Comparison of ENCODE assay signal across 8 mouse cellular contexts in the genomic region with DNA sequence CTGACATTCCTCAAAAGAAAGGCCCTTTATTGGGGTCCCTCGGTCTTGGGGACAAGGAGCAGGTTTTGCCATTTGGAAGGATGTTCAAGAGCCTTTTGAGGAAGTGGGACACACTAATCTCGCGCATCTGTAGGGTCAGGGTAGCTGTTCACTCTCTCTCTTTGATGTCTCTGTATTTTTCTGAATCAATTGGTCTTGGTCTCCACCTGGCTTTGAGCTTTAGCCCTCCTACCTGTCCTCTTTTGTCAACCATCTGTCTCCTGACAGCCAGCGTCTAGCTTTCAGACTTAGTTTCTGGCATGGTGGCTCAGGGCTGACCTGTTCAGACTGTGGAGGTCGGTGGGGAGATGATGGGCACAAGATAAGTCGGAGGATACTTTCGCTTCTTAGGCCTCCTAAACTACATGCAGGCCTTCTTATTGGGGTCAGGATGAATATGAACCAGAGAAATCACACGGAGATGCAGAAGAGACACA. TPM values are rescaled to one million over a fixed set of nuclear protein-coding genes. Genes with fewer than 3 reads are reported as not detected.
DNase-seq lines count a peak whose midpoint lies in the region; ATAC-seq and TF ChIP-seq lines count a peak whose summit lies in the region.

No protein-coding gene starts in this region.

- dilution Hi-C loops in CH12.LX (cut with MboI; ENCODE audit: extremely low pct_ligation_motif_present, extremely low pct_unique_long_range_greater_than_20kb, low sequenced_read_pairs), result no loop called here

- no peak for DNase-seq in gastrocnemius, adult 2 months
- DNase-seq in gastrocnemius, postnatal 36 days, result no peak
- no peak for DNase-seq in CH12.LX (ENCODE audit: extremely low read depth)
- no peak for DNase-seq in liver, postnatal 0 days
- DNase-seq in adrenal gland, postnatal 4 days (ENCODE audit: low spot score in 2 of 2), result no peak
- no peak for DNase-seq in T-cell, adult 2 months (ENCODE audit: low spot score)
- no peak for DNase-seq in left cerebral cortex, adult 8-10 months (ENCODE audit: low spot score in 2 of 2)

- H3K4me1 ChIP-seq in CH12.LX (ENCODE audit: control insufficient read depth in 1 of 2, insufficient read depth in 2 of 2), result peaks cover 6 to 21% of the 10 kb centered on the region in 2 experiments; a peak in 3 of 4 replicates
- H3K4me1 ChIP-seq in forebrain, embryonic 15.5 days, result peaks cover 35% of the 10 kb centered on the region
- peaks cover 8% of the 10 kb centered on the region; the same call in 1 of the 2 replicates for H3K4me1 ChIP-seq in liver, postnatal 0 days (ENCODE audit: insufficient read depth)

- H3K4me3 ChIP-seq in gastrocnemius, adult 2 months, result peak overlapping the region; percentile 98
- peak overlapping the region; percentile 56 to 61 (median 60) for H3K4me3 ChIP-seq in CH12.LX (replicated peaks in 1 of 3; ENCODE audit: low read depth in 2 of 3, low read length in 2 of 3, poor library complexity in 1 of 3)
- H3K4me3 ChIP-seq in forebrain, embryonic 15.5 days, result peak overlapping the region; percentile 67
- H3K4me3 ChIP-seq in liver, postnatal 0 days (ENCODE audit: low read depth, low read length), result peak overlapping the region; percentile 63

- no peak for TF ChIP-seq RAD21 in CH12.LX (IDR thresholded peaks at IDR 0.05; ENCODE audit: low read depth, low read length)

- H3K27me3 ChIP-seq in CH12.LX (replicated peaks), result peaks cover 49% of the 10 kb centered on the region
- H3K27me3 ChIP-seq in forebrain, embryonic 15.5 days, result no peaks in the 10 kb centered on the region
- H3K27me3 ChIP-seq in liver, postnatal 0 days (ENCODE audit: insufficient read depth, low read length), result peaks cover 32% of the 10 kb centered on the region

- 12% methylated on average over 8 of the region's 8 CpGs for WGBS in forebrain, embryonic 15.5 days
- 16% methylated on average over 8 of the region's 8 CpGs for WGBS in liver, postnatal 0 days (ENCODE audit: insufficient replicate concordance)

- H3K9ac ChIP-seq in CH12.LX (ENCODE audit: insufficient read depth, low read depth), result peak overlapping the region; percentile 41
- H3K9ac ChIP-seq in forebrain, embryonic 15.5 days (replicated peaks), result peak overlapping the region; percentile 84
- peak overlapping the region; percentile 53 for H3K9ac ChIP-seq in liver, postnatal 0 days (replicated peaks)

- ATAC-seq in forebrain, embryonic 15.5 days (replicated peaks), result no peak
- no peak for ATAC-seq in liver, postnatal 0 days

- peak overlapping the region; percentile 94 for H3K27ac ChIP-seq in gastrocnemius, adult 2 months
- H3K27ac ChIP-seq in CH12.LX (ENCODE audit: insufficient read depth, low read depth), result no peak overlapping the region
- peak overlapping the region; percentile 22; the same call in 1 of the 2 replicates for H3K27ac ChIP-seq in forebrain, embryonic 15.5 days (replicated peaks)
- H3K27ac ChIP-seq in liver, postnatal 0 days (ENCODE audit: low read depth), result no peak overlapping the region

- TF ChIP-seq POLR2A in CH12.LX (IDR thresholded peaks at IDR 0.05; ENCODE audit: low read depth, low read length), result no peak

- TF ChIP-seq CTCF in gastrocnemius, adult 2 months (IDR thresholded peaks at IDR 0.05), result no peak
- no peak for TF ChIP-seq CTCF in CH12.LX (conservative IDR thresholded peaks at IDR 0.05 in 1 of 2, IDR thresholded peaks at IDR 0.05 in 1 of 2; ENCODE audit: low read depth in 2 of 2, low read length in 2 of 2)
- TF ChIP-seq CTCF in liver, postnatal 0 days (IDR thresholded peaks at IDR 0.05; ENCODE audit: low read depth), result no peak

- no peaks in the 10 kb centered on the region for H3K36me3 ChIP-seq in CH12.LX (replicated peaks in 1 of 2; ENCODE audit: control insufficient read depth in 1 of 2, insufficient read depth in 1 of 2, low read length in 1 of 2)
- peaks cover 3% of the 10 kb centered on the region; the same call in 1 of the 2 replicates for H3K36me3 ChIP-seq in forebrain, embryonic 15.5 days
- no peaks in the 10 kb centered on the region for H3K36me3 ChIP-seq in liver, postnatal 0 days (replicated peaks; ENCODE audit: insufficient read depth, low read length)

- peak overlapping the region; percentile 96 for H3K4me2 ChIP-seq in CH12.LX (ENCODE audit: insufficient read depth, low read depth, poor library complexity, severe bottlenecking)
- H3K4me2 ChIP-seq in forebrain, embryonic 15.5 days (replicated peaks), result peak overlapping the region; percentile 75
- H3K4me2 ChIP-seq in liver, postnatal 0 days (ENCODE audit: low read depth, low read length), result peak overlapping the region; percentile 98

- in situ Hi-C loops in CH12.LX (cut with MboI; ENCODE audit: low pct_ligation_motif_present, low pct_unique_long_range_greater_than_20kb, low sequenced_read_pairs), result no loop called here

- no peaks in the 10 kb centered on the region for H3K79me2 ChIP-seq in CH12.LX (replicated peaks; ENCODE audit: control insufficient read depth, extremely low read depth, insufficient read depth, poor library complexity, severe bottlenecking)

- intact Hi-C loops in gastrocnemius, adult 2 months (cut with DNase I), result no loop called here
- intact Hi-C loops in gastrocnemius, postnatal 36 days (cut with DNase I), result no loop called here

- no peaks in the 10 kb centered on the region for H3K9me3 ChIP-seq in CH12.LX (replicated peaks; ENCODE audit: low read length)
- H3K9me3 ChIP-seq in forebrain, embryonic 15.5 days, result no peaks in the 10 kb centered on the region
- H3K9me3 ChIP-seq in liver, postnatal 0 days (ENCODE audit: low read length), result no peaks in the 10 kb centered on the region

- TF ChIP-seq EP300 in CH12.LX (IDR thresholded peaks at IDR 0.05; ENCODE audit: low read length), result no peak
- no peak for TF ChIP-seq EP300 in liver, postnatal 0 days (IDR thresholded peaks at IDR 0.05; ENCODE audit: low read depth)

TF ChIP-seq in CH12.LX, 34 proteins besides CTCF, POLR2A, EP300 and RAD21 (continues in another document):
- TF ChIP-seq MYC (IDR thresholded peaks at IDR 0.05; ENCODE audit: low read depth, low read length) (no peak), ZC3H11A (IDR thresholded peaks at IDR 0.05; ENCODE audit: low read depth, low read length) (no peak), ETS1 (conservative IDR thresholded peaks at IDR 0.05; ENCODE audit: low read depth, low read length) (no peak), JUN (IDR thresholded peaks at IDR 0.05; ENCODE audit: insufficient read depth, low read depth, low read length) (no peak), UBTF (IDR thresholded peaks at IDR 0.05; ENCODE audit: low read depth, low read length) (no peak), CHD1 (IDR thresholded peaks at IDR 0.05; ENCODE audit: low read depth, low read length) (no peak)

RNA-seq across cellular contexts. Expression of gene Sema6c, which starts 0.7 kb away (rescaled TPM):
- 100 to 1,000 TPM in 1 of 2 experiments, 10 to 100 TPM in 1; 83.4 to 105 TPM for total RNA-seq in gastrocnemius, adult 2 months (2021)
- total RNA-seq in gastrocnemius, postnatal 36 days (2021), result 10 to 100 TPM; 96.3 to 98.2 TPM
- total RNA-seq in CH12.LX (2012; rRNA removed) (0.30 and 0.42 TPM in 2 replicates), CH12.LX (2014; rRNA removed) (not detected in 2 replicates)
- 0.27 and 0.53 TPM in 2 replicates for polyA plus RNA-seq in CH12.LX (2012; ENCODE audit: insufficient read length, low read depth)
- 30.4 and 34.1 TPM in 2 replicates for polyA plus RNA-seq in forebrain, embryonic 15.5 days (2015; fragmentation: Nextera tagmentation; extraction: Ambion mirVana)
- polyA plus RNA-seq in liver, postnatal 0 days (2015; fragmentation: Nextera tagmentation; extraction: Ambion mirVana), result 0.28 and 0.71 TPM in 2 replicates
- total RNA-seq in adrenal gland, postnatal 4 days (2021), result 10 to 100 TPM; 15.3 to 15.4 TPM
- total RNA-seq in left cerebral cortex, adult 8-10 months (2022), result 10 to 100 TPM; 22.8 to 27.3 (median 24.9) TPM

RNA-seq across cellular contexts. Expression of gene Tnfaip8l2, which starts 17.4 kb away (rescaled TPM):
- under 1 TPM; 0.42 to 0.87 TPM for total RNA-seq in gastrocnemius, adult 2 months (2021)
- under 1 TPM; 0.38 to 0.69 TPM for total RNA-seq in gastrocnemius, postnatal 36 days (2021)
- total RNA-seq in CH12.LX (2012; rRNA removed), result 19.1 and 28.2 TPM in 2 replicates
- 24.8 and 26.2 TPM in 2 replicates for total RNA-seq in CH12.LX (2014; rRNA removed)
- polyA plus RNA-seq in CH12.LX (2012; ENCODE audit: insufficient read length, low read depth), result 18.2 and 22.5 TPM in 2 replicates
- 2.5 and 3.6 TPM in 2 replicates for polyA plus RNA-seq in forebrain, embryonic 15.5 days (2015; fragmentation: Nextera tagmentation; extraction: Ambion mirVana)
- polyA plus RNA-seq in liver, postnatal 0 days (2015; fragmentation: Nextera tagmentation; extraction: Ambion mirVana), result 13.0 and 13.1 TPM in 2 replicates
- 1 to 10 TPM; 2.9 to 3.4 TPM for total RNA-seq in adrenal gland, postnatal 4 days (2021)
- 1 to 10 TPM; 2.3 to 6.7 (median 4.3) TPM for total RNA-seq in left cerebral cortex, adult 8-10 months (2022)

RNA-seq across cellular contexts. Expression of gene Lysmd1, which starts 25.7 kb away (rescaled TPM):
- total RNA-seq in gastrocnemius, adult 2 months (2021), result 1 to 10 TPM; 6.7 to 7.2 TPM
- total RNA-seq in gastrocnemius, postnatal 36 days (2021), result 1 to 10 TPM; 6.4 to 8.2 TPM
- total RNA-seq in CH12.LX (2012; rRNA removed), result 12.0 and 13.6 TPM in 2 replicates
- total RNA-seq in CH12.LX (2014; rRNA removed), result 9.6 and 11.6 TPM in 2 replicates
- polyA plus RNA-seq in CH12.LX (2012; ENCODE audit: insufficient read length, low read depth), result 7.8 and 8.1 TPM in 2 replicates
- polyA plus RNA-seq in forebrain, embryonic 15.5 days (2015; fragmentation: Nextera tagmentation; extraction: Ambion mirVana), result 39.8 and 42.2 TPM in 2 replicates
- 6.7 and 7.0 TPM in 2 replicates for polyA plus RNA-seq in liver, postnatal 0 days (2015; fragmentation: Nextera tagmentation; extraction: Ambion mirVana)
- 10 to 100 TPM; 10.7 to 11.5 TPM for total RNA-seq in adrenal gland, postnatal 4 days (2021)
- 10 to 100 TPM; 12.8 to 17.7 (median 15.5) TPM for total RNA-seq in left cerebral cortex, adult 8-10 months (2022)

RNA-seq across cellular contexts. Expression of gene Scnm1, which starts 25.7 kb away (rescaled TPM):
- 10 to 100 TPM; 33.2 to 40.7 TPM for total RNA-seq in gastrocnemius, adult 2 months (2021)
- total RNA-seq in gastrocnemius, postnatal 36 days (2021), result 10 to 100 TPM; 21.7 to 27.3 TPM
- total RNA-seq in CH12.LX (2012; rRNA removed), result 50.5 and 51.0 TPM in 2 replicates
- 53.1 and 64.5 TPM in 2 replicates for total RNA-seq in CH12.LX (2014; rRNA removed)
- polyA plus RNA-seq in CH12.LX (2012; ENCODE audit: insufficient read length, low read depth), result 59.2 and 83.9 TPM in 2 replicates
- 105 and 108 TPM in 2 replicates for polyA plus RNA-seq in forebrain, embryonic 15.5 days (2015; fragmentation: Nextera tagmentation; extraction: Ambion mirVana)
- 19.3 and 23.7 TPM in 2 replicates for polyA plus RNA-seq in liver, postnatal 0 days (2015; fragmentation: Nextera tagmentation; extraction: Ambion mirVana)
- total RNA-seq in adrenal gland, postnatal 4 days (2021), result 10 to 100 TPM; 53.4 to 53.9 TPM
- 10 to 100 TPM; 49.3 to 55.8 (median 50.5) TPM for total RNA-seq in left cerebral cortex, adult 8-10 months (2022)

RNA-seq across cellular contexts. Expression of gene Tmod4, which starts 35.3 kb away (rescaled TPM):
- 100 to 1,000 TPM; 598 to 814 TPM for total RNA-seq in gastrocnemius, adult 2 months (2021)
- total RNA-seq in gastrocnemius, postnatal 36 days (2021), result 100 to 1,000 TPM; 623 to 679 TPM
- total RNA-seq in CH12.LX (2012; rRNA removed) (0.21 and 0.47 TPM in 2 replicates), CH12.LX (2014; rRNA removed) (not detected in 2 replicates)
- 0.81 TPM in 1 of 2 replicates, not detected in the other for polyA plus RNA-seq in CH12.LX (2012; ENCODE audit: insufficient read length, low read depth)
- polyA plus RNA-seq in forebrain, embryonic 15.5 days (2015; fragmentation: Nextera tagmentation; extraction: Ambion mirVana), result 0.74 and 1.1 TPM in 2 replicates
- 0.19 and 1.5 TPM in 2 replicates for polyA plus RNA-seq in liver, postnatal 0 days (2015; fragmentation: Nextera tagmentation; extraction: Ambion mirVana)
- total RNA-seq in adrenal gland, postnatal 4 days (2021), result 1 to 10 TPM; 3.7 to 7.8 TPM
- total RNA-seq in left cerebral cortex, adult 8-10 months (2022), result under 1 TPM in 2 of 4 experiments, not detected in 2; 0.51 to 0.62 TPM

Comparison
In these comparisons a context has a peak if more than half of its experiments do, and no peak if none do; other contexts are left out.
1. H3K27ac ChIP-seq: peak in gastrocnemius, adult 2 months (single experiment) and forebrain, embryonic 15.5 days (single experiment); none in CH12.LX (single experiment) and liver, postnatal 0 days (single experiment).
2. RNA of gene Sema6c, which starts 0.7 kb away (total RNA-seq): 83.4 to 105 TPM in gastrocnemius, adult 2 months, 96.3 to 98.2 TPM in gastrocnemius, postnatal 36 days, 22.8 to 27.3 TPM in left cerebral cortex, adult 8-10 months and 15.3 to 15.4 TPM in adrenal gland, postnatal 4 days; 0.30 to 0.42 TPM in CH12.LX; every median in the first group is over 10 times any median in the second.
3. Peak in every context shown above with its lines, with median percentiles within 50 percentile points of each other: H3K4me3 ChIP-seq, H3K4me2 ChIP-seq and H3K9ac ChIP-seq.